Mouse (Mus musculus) small intestine, adult 2 months (tissue): ENCODE data around the gene Pkn2. TPM values are rescaled to one million over a fixed set of nuclear protein-coding genes. Genes with fewer than 3 reads are reported as not detected.

ENCODE experiments used
- H3K27ac ChIP-seq: fragments of 200-500 bp; 2 replicates; pipeline ENCODE4 v1.5.1; 2012; ENCODE audit warnings: low read depth, low read length, control low read depth, inconsistent platforms; ENCODE audit not compliant: insufficient read depth
- H3K27me3 ChIP-seq: fragments of 200-500 bp; 2 replicates; pipeline ENCODE4 v1.6.1; 2012; ENCODE audit warnings: mild to moderate bottlenecking, moderate library complexity, low read length, inconsistent platforms; ENCODE audit not compliant: control insufficient read depth, insufficient read depth
- H3K36me3 ChIP-seq: fragments of 200-500 bp; 2 replicates; pipeline ENCODE4 v1.6.1; 2012; ENCODE audit warnings: mild to moderate bottlenecking, low read length, control low read depth, inconsistent platforms; ENCODE audit not compliant: control insufficient read depth, insufficient read depth
- H3K4me1 ChIP-seq: fragments of 200-500 bp; 2 replicates; pipeline ENCODE4 v1.6.1; 2012; ENCODE audit warnings: low read length, inconsistent platforms, mixed read lengths; ENCODE audit not compliant: control insufficient read depth, insufficient read depth, insufficient read length
- H3K4me3 ChIP-seq: fragments of 200-500 bp; 2 replicates; pipeline ENCODE4 v1.5.1; 2012; ENCODE audit warnings: low read depth, mild to moderate bottlenecking, control low read depth, inconsistent platforms, low read length, moderate library complexity
- CTCF ChIP-seq: fragments of 200-500 bp; IDR thresholded peaks from 2 replicates; pipeline ENCODE4 v1.5.1; 2012; ENCODE audit warnings: low read depth, mild to moderate bottlenecking, control low read depth, inconsistent platforms, low read length, moderate library complexity, mixed read lengths; ENCODE audit not compliant: insufficient replicate concordance, insufficient read length; ENCODE audit errors: extremely low read depth
- POLR2A ChIP-seq: fragments of 200-500 bp; IDR thresholded peaks from 2 replicates; pipeline ENCODE4 v1.6.1; 2012; ENCODE audit warnings: low read depth, mild to moderate bottlenecking, control low read depth, inconsistent platforms, low read length, moderate library complexity
- WGBS: fragments of 180-500 bp; shearing (Covaris S2); methylation state at CpG from one replicate; pipeline ENCODE4 v1.1.7; 2018; 5-methylcytosine and 5-hydroxymethylcytosine counted together
- polyA plus RNA-seq: library from polyadenylated mRNA; depleted of rRNA; stranded (reverse); fragments of >200 nt; gene quantifications from 2 replicates; pipeline ENCODE4 v1.2.3, GENCODE M21; 2012

Gene Pkn2
- polyA plus RNA-seq, 1 experiment: 56.8 TPM

DNA sequence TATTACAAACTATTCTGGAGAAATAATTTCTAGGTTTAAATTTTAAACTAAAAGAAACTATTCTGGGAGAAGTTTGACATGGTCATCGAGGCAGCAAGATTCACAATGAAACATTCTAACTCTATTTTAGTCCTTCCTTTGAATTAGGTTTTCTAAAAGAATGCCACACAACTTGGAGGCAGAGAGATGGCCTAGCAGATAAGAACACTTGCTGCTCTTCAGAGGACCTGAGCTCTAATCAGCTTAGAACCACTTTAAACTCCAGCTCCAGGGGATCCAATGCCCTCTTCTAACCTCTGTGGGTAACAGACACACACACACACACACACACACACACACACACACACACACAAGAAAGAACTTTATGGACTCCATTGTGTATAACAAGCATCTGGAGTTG, 31.5 kb upstream of the Pkn2 start:
- no peak for TF ChIP-seq CTCF
- Histone ChIP-seq H3K4me1 (no peaks in the 10 kb centered on the region), H3K36me3 (no peaks in the 10 kb centered on the region), H3K27me3 (no peaks in the 10 kb centered on the region), H3K27ac (no peak overlapping the region), H3K4me3 (no peak overlapping the region)
- WGBS: 84% methylated on average over 1 of the region's 1 CpGs

DNA sequence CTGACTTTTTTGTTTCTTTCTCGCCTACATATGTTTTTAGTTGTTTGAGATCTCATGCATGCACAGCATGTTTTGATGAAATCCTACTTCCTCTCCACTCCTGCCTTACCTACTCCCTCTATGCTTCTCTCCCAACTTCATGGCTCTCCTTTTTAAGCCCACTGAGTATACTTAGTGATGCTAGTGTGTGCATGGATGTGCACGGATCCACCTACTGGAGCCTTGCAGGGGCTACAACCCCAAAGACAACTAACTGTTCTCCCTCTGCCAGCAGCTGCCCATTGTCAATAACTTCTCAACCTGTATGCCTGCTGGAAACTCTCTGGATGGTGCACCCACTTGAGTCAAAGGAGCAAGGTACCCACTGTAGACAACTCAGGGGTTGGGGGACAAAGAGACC, 17.9 kb upstream of the Pkn2 start:
- Histone ChIP-seq H3K27ac (no peak overlapping the region), H3K4me3 (no peak overlapping the region), H3K4me1 (no peaks in the 10 kb centered on the region), H3K27me3 (no peaks in the 10 kb centered on the region), H3K36me3 (no peaks in the 10 kb centered on the region)
- WGBS: 83% methylated on average over 2 of the region's 2 CpGs
- TF ChIP-seq CTCF (no peak), POLR2A (no peak)

DNA sequence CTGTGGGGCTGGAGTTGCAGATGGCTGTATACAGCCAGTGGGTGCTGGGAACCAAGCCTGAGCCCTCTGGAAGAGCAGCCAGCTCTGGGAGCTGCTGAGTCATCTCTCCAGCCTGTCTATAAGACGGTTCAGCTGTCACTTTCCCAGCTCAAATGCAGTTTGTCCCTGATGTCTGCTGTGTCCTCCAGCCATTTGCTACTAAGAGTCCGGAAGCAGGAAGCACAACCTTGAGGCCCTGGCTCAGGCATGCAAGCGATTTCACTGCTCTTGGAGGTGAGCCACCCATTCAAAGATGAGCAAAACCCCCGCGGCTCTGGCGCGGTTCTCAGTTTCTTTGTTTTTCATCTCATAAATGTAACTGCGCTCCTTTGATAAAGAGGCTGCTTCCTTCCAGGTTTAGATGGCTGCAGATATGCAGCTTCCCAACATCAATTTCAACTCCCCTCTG, 17.2 kb upstream of the Pkn2 start:
- no peak overlapping the region for H3K4me3 ChIP-seq
- H3K27me3 ChIP-seq: no peaks in the 10 kb centered on the region
- TF ChIP-seq POLR2A (no peak), CTCF (no peak)
- no peaks in the 10 kb centered on the region for H3K4me1 ChIP-seq
- no peak overlapping the region for H3K27ac ChIP-seq
- WGBS: 62% methylated on average over 8 of the region's 8 CpGs
- H3K36me3 ChIP-seq: no peaks in the 10 kb centered on the region

DNA sequence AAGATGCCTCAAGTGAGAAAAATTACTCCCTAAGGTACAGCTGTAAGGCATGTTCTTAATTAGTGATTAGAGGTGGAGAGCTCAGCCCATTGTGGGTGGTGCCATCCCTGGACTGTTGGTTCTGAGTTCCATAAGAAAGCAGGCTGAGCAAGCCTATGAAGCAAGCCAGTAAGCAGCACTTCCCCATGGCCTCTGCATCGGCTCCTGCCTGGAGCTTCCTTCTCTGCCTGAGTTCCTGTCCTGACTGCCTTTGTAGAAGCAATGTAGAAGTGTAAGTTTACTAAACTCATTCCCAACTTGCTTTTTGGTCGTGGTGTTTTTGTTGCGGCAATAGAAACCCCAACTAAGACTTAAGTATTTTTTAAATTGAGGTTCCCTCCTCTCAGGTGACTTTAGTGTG, 8.6 kb upstream of the Pkn2 start:
- Histone ChIP-seq H3K4me1 (no peaks in the 10 kb centered on the region), H3K27ac (no peak overlapping the region), H3K36me3 (no peaks in the 10 kb centered on the region), H3K27me3 (no peaks in the 10 kb centered on the region), H3K4me3 (no peak overlapping the region)
- 72% methylated on average over 3 of the region's 3 CpGs for WGBS
- TF ChIP-seq CTCF (no peak), POLR2A (no peak)

DNA sequence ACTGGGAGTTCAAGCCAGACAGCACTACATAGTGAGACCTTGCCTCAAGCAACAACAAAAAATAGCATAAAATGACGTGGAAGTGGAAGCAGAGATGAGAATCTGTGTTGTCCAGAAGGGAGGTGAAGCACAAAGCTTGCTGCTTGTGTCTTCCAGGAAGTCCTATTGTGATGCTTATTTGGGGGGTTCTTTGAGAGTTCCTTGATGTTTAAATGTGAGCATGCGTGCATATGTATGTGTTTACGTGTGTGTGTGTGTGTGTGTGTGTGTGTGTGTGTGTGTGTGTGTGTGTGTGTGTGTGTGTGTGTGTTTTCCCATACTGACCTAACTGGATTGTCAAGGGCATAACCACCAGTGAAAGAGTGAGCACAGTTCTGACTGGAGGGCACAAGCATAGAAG, 5.2 kb upstream of the Pkn2 start:
- no peak overlapping the region for H3K27ac ChIP-seq
- H3K27me3 ChIP-seq: no peaks in the 10 kb centered on the region
- no peaks in the 10 kb centered on the region for H3K36me3 ChIP-seq
- WGBS: 84% methylated on average over 3 of the region's 3 CpGs
- TF ChIP-seq POLR2A (no peak), CTCF (no peak)
- no peaks in the 10 kb centered on the region for H3K4me1 ChIP-seq
- no peak overlapping the region for H3K4me3 ChIP-seq

DNA sequence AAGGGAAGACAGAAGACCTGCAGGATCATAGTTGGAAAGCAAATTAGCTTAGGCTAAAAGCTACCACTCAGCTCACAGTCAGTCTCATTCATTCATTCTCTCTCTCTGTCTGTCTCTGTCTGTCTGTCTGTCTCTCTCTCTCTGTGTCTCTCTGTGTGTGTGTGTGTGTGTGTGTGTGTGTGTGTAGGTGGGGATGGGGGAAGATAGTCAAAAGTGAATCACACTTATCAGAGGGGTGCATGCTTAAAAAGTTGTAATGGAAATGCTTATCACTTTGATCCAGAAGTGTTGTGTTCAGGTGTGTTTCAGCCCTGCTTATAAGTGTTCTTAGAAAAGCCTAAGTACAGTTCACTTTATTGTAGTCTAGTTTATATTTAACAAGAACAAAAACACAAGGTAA, 2.8 kb upstream of the Pkn2 start:
- no peaks in the 10 kb centered on the region for H3K27me3 ChIP-seq
- no peak overlapping the region for H3K27ac ChIP-seq
- no peak overlapping the region for H3K4me3 ChIP-seq
- TF ChIP-seq POLR2A (no peak), CTCF (no peak)
- no peaks in the 10 kb centered on the region for H3K4me1 ChIP-seq
- no peaks in the 10 kb centered on the region for H3K36me3 ChIP-seq

DNA sequence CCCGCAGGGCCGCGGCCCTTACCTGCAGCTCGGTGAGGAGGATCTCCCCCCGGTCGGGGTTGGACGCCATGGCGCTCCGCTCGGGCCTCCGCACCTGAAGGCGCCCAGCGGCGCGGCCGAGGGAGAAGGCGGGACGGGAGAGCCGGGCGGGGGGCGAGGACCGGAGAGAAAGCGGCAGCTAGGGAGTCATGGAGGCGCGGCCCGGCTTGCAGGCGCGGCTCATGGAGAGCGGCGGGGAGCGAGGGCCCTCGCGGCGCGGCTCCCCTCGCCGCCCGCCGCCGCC, 274 bp downstream of the Pkn2 start:
- no peaks in the 10 kb centered on the region for H3K36me3 ChIP-seq
- H3K27me3 ChIP-seq: no peaks in the 10 kb centered on the region
- H3K4me1 ChIP-seq: no peaks in the 10 kb centered on the region
- peak overlapping the region; percentile 91 for H3K27ac ChIP-seq
- H3K4me3 ChIP-seq: peak overlapping the region; percentile 90
- TF ChIP-seq POLR2A: no peak
- TF ChIP-seq CTCF: no peak
- WGBS: 2% methylated on average over 39 of the region's 40 CpGs
